In the genomic region with DNA sequence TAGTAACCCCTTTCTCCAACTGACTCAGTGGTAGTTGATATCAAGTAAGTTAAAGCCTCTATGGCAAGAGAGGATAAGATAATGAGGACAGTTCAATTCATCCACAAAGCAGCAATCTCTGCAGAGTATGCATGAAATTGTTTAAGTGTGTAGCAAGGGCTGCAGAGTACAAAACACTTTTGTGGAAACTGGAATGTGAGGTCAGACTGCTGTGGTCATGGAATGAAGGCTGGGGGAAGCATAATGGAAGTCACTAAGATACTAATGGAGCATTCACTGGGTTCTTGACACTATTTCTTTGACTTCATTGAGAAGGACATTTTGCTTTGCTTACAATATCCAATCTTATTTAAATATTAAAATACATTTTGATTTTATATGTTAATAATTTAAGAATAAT, we compare ENCODE assay signal across 19 mouse cellular contexts.
DNase-seq lines count a peak whose midpoint lies in the region; ATAC-seq and TF ChIP-seq lines count a peak whose summit lies in the region.
"Had no signal": no experiment of that assay in that cellular context is flagged by ENCODE, and none has a peak within 500 bp of the region (broad histone marks: within the 10 kb centered on the region; RNA-seq: fewer than 3 reads in every experiment).

No protein-coding gene starts in this region.

- no peak for TF ChIP-seq CTCF in forebrain, postnatal 0 days (IDR thresholded peaks at IDR 0.05; ENCODE audit: low read depth)

- H3K4me3 ChIP-seq in hindbrain, embryonic 10.5 days: no peak overlapping the region
- H3K4me3 ChIP-seq in hindbrain, embryonic 16.5 days (ENCODE audit: low read length): no peak overlapping the region
- no peak overlapping the region for H3K4me3 ChIP-seq in neural tube, embryonic 11.5 days (ENCODE audit: low read depth, low read length)
- H3K4me3 ChIP-seq in neural tube, embryonic 15.5 days (replicated peaks): no peak overlapping the region
- H3K4me3 ChIP-seq in forebrain, postnatal 0 days (ENCODE audit: low read depth, low read length): no peak overlapping the region
- H3K4me3 ChIP-seq: forebrain, embryonic 15.5 days; heart, embryonic 10.5 days; intestine, embryonic 15.5 days had no signal

- H3K9ac ChIP-seq in hindbrain, embryonic 16.5 days (ENCODE audit: low read depth, low read length): no peak overlapping the region
- H3K9ac ChIP-seq in neural tube, embryonic 11.5 days (ENCODE audit: low read length): no peak overlapping the region
- no peak overlapping the region for H3K9ac ChIP-seq in neural tube, embryonic 15.5 days (replicated peaks)
- H3K9ac ChIP-seq in forebrain, postnatal 0 days: no peak overlapping the region
- H3K9ac ChIP-seq: forebrain, embryonic 15.5 days; intestine, embryonic 15.5 days had no signal

- no peaks in the 10 kb centered on the region for H3K9me3 ChIP-seq in hindbrain, embryonic 10.5 days
- no peaks in the 10 kb centered on the region for H3K9me3 ChIP-seq in hindbrain, embryonic 16.5 days (ENCODE audit: control insufficient read depth, low read length)
- H3K9me3 ChIP-seq in neural tube, embryonic 11.5 days (ENCODE audit: control insufficient read depth, low read length): no peaks in the 10 kb centered on the region
- H3K9me3 ChIP-seq in neural tube, embryonic 15.5 days (replicated peaks): no peaks in the 10 kb centered on the region
- H3K9me3 ChIP-seq in forebrain, postnatal 0 days (ENCODE audit: low read length): no peaks in the 10 kb centered on the region
- H3K9me3 ChIP-seq: forebrain, embryonic 15.5 days; heart, embryonic 10.5 days; intestine, embryonic 15.5 days had no signal

- no peaks in the 10 kb centered on the region for H3K27me3 ChIP-seq in hindbrain, embryonic 10.5 days (ENCODE audit: insufficient read depth, poor library complexity, severe bottlenecking)
- no peaks in the 10 kb centered on the region for H3K27me3 ChIP-seq in hindbrain, embryonic 16.5 days (replicated peaks; ENCODE audit: control insufficient read depth, insufficient read depth, low read length)
- no peaks in the 10 kb centered on the region for H3K27me3 ChIP-seq in neural tube, embryonic 11.5 days (ENCODE audit: control insufficient read depth, insufficient read depth, low read length)
- no peaks in the 10 kb centered on the region for H3K27me3 ChIP-seq in neural tube, embryonic 15.5 days (replicated peaks)
- H3K27me3 ChIP-seq in forebrain, postnatal 0 days (ENCODE audit: insufficient read depth, low read length): no peaks in the 10 kb centered on the region
- H3K27me3 ChIP-seq: CH12.LX; forebrain, embryonic 15.5 days; intestine, embryonic 15.5 days had no signal

- H3K27ac ChIP-seq in hindbrain, embryonic 10.5 days: no peak overlapping the region
- no peak overlapping the region for H3K27ac ChIP-seq in hindbrain, embryonic 16.5 days (ENCODE audit: low read depth, low read length)
- no peak overlapping the region for H3K27ac ChIP-seq in neural tube, embryonic 11.5 days (ENCODE audit: low read depth, low read length)
- no peak overlapping the region for H3K27ac ChIP-seq in neural tube, embryonic 15.5 days (replicated peaks)
- H3K27ac ChIP-seq in forebrain, postnatal 0 days (ENCODE audit: low read depth, low read length): no peak overlapping the region
- H3K27ac ChIP-seq: forebrain, embryonic 15.5 days; heart, embryonic 10.5 days; intestine, embryonic 15.5 days had no signal

- ATAC-seq in hindbrain, embryonic 16.5 days: no peak
- ATAC-seq in neural tube, embryonic 11.5 days (ENCODE audit: insufficient read depth, low FRiP score, low TSS enrichment): peak; percentile 27; the same call in 1 of the 2 replicates
- ATAC-seq in neural tube, embryonic 15.5 days (ENCODE audit: low FRiP score): no peak
- ATAC-seq in forebrain, postnatal 0 days: no peak
- ATAC-seq: forebrain, embryonic 15.5 days; intestine, embryonic 15.5 days had no signal

- H3K4me2 ChIP-seq in hindbrain, embryonic 16.5 days (ENCODE audit: low read length): no peak overlapping the region
- no peak overlapping the region for H3K4me2 ChIP-seq in neural tube, embryonic 11.5 days (ENCODE audit: low read depth)
- no peak overlapping the region for H3K4me2 ChIP-seq in neural tube, embryonic 15.5 days
- no peak overlapping the region for H3K4me2 ChIP-seq in forebrain, postnatal 0 days (ENCODE audit: low read depth)
- H3K4me2 ChIP-seq: forebrain, embryonic 15.5 days; intestine, embryonic 15.5 days had no signal

- H3K36me3 ChIP-seq in hindbrain, embryonic 10.5 days: no peaks in the 10 kb centered on the region
- no peaks in the 10 kb centered on the region for H3K36me3 ChIP-seq in hindbrain, embryonic 16.5 days (ENCODE audit: control insufficient read depth, insufficient read depth, low read length)
- H3K36me3 ChIP-seq in neural tube, embryonic 11.5 days (ENCODE audit: control insufficient read depth, insufficient read depth, low read length): no peaks in the 10 kb centered on the region
- H3K36me3 ChIP-seq in neural tube, embryonic 15.5 days: no peaks in the 10 kb centered on the region
- no peaks in the 10 kb centered on the region for H3K36me3 ChIP-seq in forebrain, postnatal 0 days (ENCODE audit: insufficient read depth)
- H3K36me3 ChIP-seq: forebrain, embryonic 15.5 days; heart, embryonic 10.5 days; intestine, embryonic 15.5 days had no signal

- DNase-seq in hindbrain, embryonic 10.5 days (ENCODE audit: low spot score): peak; percentile 5
- DNase-seq in neural tube, embryonic 11.5 days (ENCODE audit: low spot score): no peak
- DNase-seq in embryo, embryonic 10.5 days (ENCODE audit: low spot score): peak; percentile 42
- no peak for DNase-seq in forebrain, postnatal 0 days
- no peak for DNase-seq in urinary bladder, adult 2 months (ENCODE audit: low spot score)
- DNase-seq: adrenal gland, adult 2 months; adrenal gland, postnatal 25 days; cerebellum, adult 2 months; cerebellum, postnatal 10 days; gastrocnemius, postnatal 10 days; heart, adult 18-20 months; heart, postnatal 10 days; heart, postnatal 4 days had no signal

- H3K4me1 ChIP-seq in hindbrain, embryonic 10.5 days (replicated peaks): 0 out of 2 replicates have a peak, but pooled peaks cover 2% of the 10 kb centered on the region
- H3K4me1 ChIP-seq in hindbrain, embryonic 16.5 days (ENCODE audit: control insufficient read depth, insufficient read depth, low read depth, low read length): no peaks in the 10 kb centered on the region
- no peaks in the 10 kb centered on the region for H3K4me1 ChIP-seq in neural tube, embryonic 11.5 days (ENCODE audit: control insufficient read depth, insufficient read depth, low read length)
- no peaks in the 10 kb centered on the region for H3K4me1 ChIP-seq in neural tube, embryonic 15.5 days
- no peaks in the 10 kb centered on the region for H3K4me1 ChIP-seq in forebrain, postnatal 0 days (ENCODE audit: insufficient read depth)
- H3K4me1 ChIP-seq: forebrain, embryonic 15.5 days; heart, embryonic 10.5 days; intestine, embryonic 15.5 days had no signal

Comparison
In these comparisons a context has a peak if more than half of its experiments do, and no peak if none do; other contexts are left out.
1. DNase-seq: peak in hindbrain, embryonic 10.5 days (single experiment) and embryo, embryonic 10.5 days (single experiment); none in neural tube, embryonic 11.5 days (single experiment), forebrain, postnatal 0 days (single experiment) and urinary bladder, adult 2 months (single experiment).